Mouse (Mus musculus): Measurements from ENCODE around the gene Gm27179. TPM values are rescaled to one million over a fixed set of nuclear protein-coding genes. Genes with fewer than 3 reads are reported as not detected.
"Not testable (repeated sequence)": the region's sequence is repeated elsewhere in the genome, so short reads cannot be mapped to it uniquely, and the experiment has no call there.

Gm27179 gene
- not detected for total RNA-seq (2022)

DNA sequence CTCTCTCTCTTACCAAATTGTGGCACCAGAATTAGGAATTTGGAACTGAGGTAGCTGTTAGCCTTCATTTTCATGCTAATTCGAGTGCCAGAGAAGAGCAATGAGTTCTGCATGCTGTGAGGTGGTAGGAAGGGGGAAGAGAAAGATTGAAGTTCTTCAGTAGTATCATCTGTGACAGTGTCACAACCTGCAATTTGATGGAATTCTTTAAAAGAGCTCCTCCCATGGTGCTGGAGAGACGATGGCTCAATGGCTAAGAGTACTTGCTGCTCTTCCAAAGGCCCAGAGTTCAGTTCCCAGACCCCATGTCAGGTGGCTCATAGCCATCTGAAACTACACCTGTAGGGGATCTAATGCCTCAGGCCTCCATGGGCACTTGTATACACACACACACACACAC, at the start of gene Gm27179:
Gene Gm27179, minus strand, starts transcription at position 101 of the 400 bp plus-strand sequence.
- DNase-seq (ENCODE audit: low spot score in 2 of 2), result not testable (repeated sequence)

GRCm38 (mm10) chr14:69557550-69557949, 45.2 kb upstream of the Gm27179 start:
- not testable (repeated sequence) for DNase-seq (ENCODE audit: low spot score in 2 of 2)

GRCm38 (mm10) chr14:69556820-69557219, 44.5 kb upstream of the Gm27179 start:
- not testable (repeated sequence) for DNase-seq (ENCODE audit: low spot score in 2 of 2)

- DNase-seq (ENCODE audit: low spot score in 2 of 2), result not testable (repeated sequence)
Observed at GRCm38 (mm10) chr14:69555110-69555831, 42.9 kb upstream of the Gm27179 start, which contains the start of gene Entpd4b. Gene Entpd4b (plus strand): TSS chr14:69555424.

- DNase-seq (ENCODE audit: low spot score in 2 of 2), result not testable (repeated sequence)
Observed at GRCm38 (mm10) chr14:69547310-69547709, 35.0 kb upstream of the Gm27179 start.

GRCm38 (mm10) chr14:69545052-69545451, 32.7 kb upstream of the Gm27179 start:
- DNase-seq (ENCODE audit: low spot score in 2 of 2), result not testable (repeated sequence)

DNA sequence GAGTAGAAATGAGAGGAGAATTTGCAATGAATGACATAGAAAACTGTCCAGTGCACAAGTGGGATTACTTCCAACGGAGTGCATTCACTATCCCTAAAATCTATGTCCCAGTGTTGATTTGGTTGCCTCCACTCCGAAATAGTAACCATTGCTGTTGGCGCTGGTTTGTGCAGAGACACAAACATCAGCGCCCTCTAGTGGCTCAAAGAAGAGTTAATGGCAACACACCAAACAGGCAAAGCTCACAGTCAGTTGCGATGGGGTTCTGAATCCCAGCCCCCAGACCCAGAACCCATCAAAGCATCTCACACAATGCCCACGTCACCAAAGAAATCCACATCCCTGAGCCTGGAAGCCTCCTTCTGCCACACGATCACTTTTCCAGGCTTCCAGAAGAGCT, 31.7 kb upstream of the Gm27179 start:
- DNase-seq (ENCODE audit: low spot score in 2 of 2), result not testable (repeated sequence)

DNA sequence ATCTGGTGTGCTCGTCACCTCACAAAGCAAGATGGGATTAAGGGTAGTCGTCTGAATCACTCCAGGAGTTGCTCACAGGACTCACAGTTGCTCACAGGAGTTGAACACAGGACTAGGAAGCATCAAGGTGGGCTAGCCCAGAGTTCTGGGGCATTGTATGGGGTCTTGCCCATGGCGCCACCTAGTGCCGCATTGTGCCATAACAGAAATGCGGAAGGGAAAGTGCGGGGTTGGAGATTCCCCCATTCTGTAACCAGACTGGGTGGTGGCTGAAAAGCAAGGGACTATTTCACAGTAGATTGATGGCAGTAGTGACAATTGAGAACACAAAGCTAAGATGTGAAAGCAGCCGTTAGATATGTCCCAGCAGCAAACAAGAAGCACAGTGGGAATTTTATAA, 30.3 kb upstream of the Gm27179 start:
- not testable (repeated sequence) for DNase-seq (ENCODE audit: low spot score in 2 of 2)

DNA sequence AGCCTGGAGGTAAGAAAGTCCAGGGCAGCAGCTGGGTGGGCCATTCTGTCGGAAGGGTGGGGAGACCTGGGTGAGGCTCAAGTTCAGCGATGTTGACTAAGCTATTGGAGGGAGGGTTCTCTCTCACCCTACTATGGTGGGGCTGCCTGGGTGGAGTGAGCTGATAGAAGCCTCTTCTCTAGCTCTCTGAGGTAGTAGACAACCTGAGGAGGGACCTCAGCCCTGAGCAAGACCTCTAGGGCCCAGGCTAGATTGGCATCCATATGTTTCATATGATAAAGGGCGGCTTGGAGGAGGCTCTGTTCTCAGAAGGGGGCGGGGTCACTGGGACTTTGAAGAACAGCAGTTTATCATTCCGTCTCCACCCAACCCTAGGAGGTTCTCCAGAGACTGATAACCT, 27.8 kb upstream of the Gm27179 start:
- DNase-seq (ENCODE audit: low spot score in 2 of 2), result not testable (repeated sequence)

DNA sequence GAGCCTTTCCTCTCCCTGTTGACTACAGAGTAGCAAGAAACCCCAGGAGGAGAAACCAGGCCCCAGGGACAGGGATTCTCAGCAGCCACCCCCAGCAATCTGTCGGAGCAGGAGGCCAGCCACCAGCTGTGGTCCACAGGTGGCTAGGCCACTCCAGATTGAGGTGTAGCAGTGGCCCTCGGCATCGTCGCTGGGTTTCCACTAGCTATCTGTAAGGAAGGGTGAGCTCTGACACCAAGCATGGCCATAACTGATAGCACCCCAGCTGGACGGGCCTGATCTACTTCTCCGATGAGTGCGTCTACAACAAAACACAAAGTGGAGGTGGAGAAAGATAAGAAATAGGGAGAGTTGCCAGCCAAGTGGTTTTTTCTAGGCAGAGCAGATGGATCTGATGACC, 24.2 kb upstream of the Gm27179 start:
- DNase-seq (ENCODE audit: low spot score in 2 of 2), result not testable (repeated sequence)

DNA sequence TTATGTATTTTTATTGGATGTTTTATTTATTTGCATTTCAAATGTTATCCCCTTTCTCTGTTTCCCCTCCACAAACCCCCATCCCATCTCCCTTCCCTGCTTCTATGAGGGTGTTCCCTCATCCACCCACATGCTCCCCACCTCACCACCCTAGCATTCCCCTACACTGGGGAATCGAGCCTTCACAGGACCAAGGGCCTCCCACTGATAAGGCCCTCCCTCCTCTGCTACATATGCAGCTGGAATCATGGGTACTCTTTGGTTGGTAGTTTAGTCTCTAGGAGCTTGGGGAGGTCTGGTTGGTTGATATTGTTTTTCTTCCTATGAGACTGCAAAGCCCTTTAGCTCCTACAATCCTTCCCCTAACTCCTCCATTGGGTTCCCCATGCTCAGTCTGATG, 13.9 kb upstream of the Gm27179 start:
- DNase-seq (ENCODE audit: low spot score in 2 of 2), result not testable (repeated sequence)

DNA sequence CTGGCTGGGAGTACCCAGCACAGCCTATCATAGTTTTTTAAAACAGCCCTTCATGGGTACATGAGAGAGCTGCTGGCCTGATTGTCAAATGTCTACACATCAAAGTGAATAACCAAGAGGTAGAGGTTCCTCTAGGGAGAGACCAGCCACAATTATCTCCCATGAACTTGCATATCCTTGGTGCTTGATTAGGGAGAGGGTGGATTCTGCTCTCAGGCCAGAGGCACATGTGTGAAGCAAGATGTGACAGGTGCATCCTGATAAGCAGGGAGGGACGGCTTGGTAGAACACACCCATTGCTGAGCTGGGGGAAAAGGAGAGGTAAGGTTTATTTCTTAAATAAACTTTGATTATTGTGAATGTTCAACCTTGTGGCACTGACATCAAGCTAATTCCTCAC, 10.7 kb upstream of the Gm27179 start:
- not testable (repeated sequence) for DNase-seq (ENCODE audit: low spot score in 2 of 2)

DNA sequence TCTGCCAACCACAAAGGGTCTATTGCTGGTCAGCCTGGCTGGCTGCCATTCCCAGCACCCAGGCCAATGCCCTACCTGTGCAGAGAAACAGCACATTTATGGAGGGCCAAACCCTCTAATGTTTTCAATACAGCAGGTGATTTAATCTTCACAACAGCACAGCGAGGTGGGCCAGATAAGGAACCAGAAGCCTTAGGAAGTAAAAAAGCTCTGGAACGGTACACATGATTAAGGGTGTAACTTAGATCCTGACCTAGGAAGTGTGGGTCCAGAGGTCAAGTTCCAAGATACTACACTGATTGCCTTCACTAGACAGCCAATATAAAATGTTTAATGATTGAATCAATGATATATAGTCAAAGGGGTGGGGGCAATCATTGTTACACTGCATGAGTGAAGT, 8.5 kb upstream of the Gm27179 start:
- not testable (repeated sequence) for DNase-seq (ENCODE audit: low spot score in 2 of 2)

DNA sequence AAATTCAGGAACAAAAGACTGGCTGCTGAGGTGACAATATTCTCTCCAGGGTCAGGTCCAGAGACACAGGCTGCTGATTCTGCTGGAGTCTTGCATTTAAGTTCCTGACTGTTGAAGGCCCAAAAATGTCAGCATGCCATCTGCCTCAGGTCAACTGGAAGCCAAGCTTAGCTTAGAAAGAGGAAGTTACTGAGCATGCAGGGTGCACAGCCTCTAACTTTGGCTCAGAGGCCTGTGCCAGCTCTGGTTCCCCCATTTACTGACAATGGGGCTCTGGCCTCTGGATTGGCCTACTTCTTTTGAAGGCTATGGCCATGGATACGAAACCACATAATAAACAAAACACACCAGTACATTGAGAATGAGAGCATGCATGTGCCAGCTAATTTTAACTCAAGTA, 5.3 kb downstream of the Gm27179 start:
- DNase-seq (ENCODE audit: low spot score in 2 of 2), result not testable (repeated sequence)

DNA sequence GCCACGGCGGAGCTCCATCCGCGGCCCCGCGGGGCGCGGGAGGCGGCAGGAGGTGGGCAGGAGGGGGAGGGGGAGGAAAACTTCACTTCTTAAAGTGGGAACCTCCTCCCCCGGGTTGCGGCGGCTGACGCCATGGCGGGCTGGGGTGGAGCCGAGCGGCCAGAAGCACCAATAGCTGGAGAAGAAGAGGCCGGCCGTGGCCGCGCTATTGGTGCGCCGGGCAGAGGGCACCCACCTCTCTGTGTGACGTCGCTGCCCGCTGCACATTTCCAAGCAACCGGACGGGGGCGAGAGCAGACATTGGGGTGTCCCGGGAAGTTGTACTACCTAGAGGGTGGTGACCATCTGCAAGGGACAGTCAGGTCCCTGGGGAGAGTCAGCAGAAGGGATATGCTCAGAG, 9.2 kb downstream of the Gm27179 start, which contains the start of gene Gm16867:
Gene Gm16867, minus strand, starts transcription at position 189 of the 400 bp plus-strand sequence.
- DNase-seq (ENCODE audit: low spot score in 2 of 2), result not testable (repeated sequence)

GRCm38 (mm10) chr14:69502440-69503150, 9.8 kb downstream of the Gm27179 start:
- not testable (repeated sequence) for DNase-seq (ENCODE audit: low spot score in 2 of 2)

- DNase-seq (ENCODE audit: low spot score in 2 of 2), result not testable (repeated sequence)
Observed at GRCm38 (mm10) chr14:69496259-69496658, 16.1 kb downstream of the Gm27179 start.

GRCm38 (mm10) chr14:69494946-69495345, 17.4 kb downstream of the Gm27179 start:
- DNase-seq (ENCODE audit: low spot score in 2 of 2), result not testable (repeated sequence)

GRCm38 (mm10) chr14:69494522-69494921, 17.8 kb downstream of the Gm27179 start:
- DNase-seq (ENCODE audit: low spot score in 2 of 2), result not testable (repeated sequence)

DNA sequence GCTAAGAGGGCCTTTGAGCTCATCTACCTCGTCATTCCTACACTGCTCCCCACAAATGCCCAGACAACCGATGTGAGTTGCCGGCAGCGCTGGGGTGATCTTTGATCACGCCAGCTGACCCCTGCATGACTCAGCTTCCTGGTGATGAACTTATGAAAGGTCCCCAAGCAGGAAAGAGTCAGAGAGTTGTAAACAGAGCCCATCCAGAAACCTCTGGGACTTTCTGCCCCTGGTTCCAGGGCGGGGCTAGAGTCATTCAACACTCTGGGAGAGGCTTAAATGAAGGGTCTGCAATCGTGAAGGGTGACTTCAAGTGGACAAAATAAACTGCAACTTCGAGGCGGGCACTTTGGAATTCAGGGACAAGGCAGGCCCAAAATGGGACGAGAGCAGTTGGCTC, 24.3 kb downstream of the Gm27179 start:
- not testable (repeated sequence) for DNase-seq (ENCODE audit: low spot score in 2 of 2)

DNA sequence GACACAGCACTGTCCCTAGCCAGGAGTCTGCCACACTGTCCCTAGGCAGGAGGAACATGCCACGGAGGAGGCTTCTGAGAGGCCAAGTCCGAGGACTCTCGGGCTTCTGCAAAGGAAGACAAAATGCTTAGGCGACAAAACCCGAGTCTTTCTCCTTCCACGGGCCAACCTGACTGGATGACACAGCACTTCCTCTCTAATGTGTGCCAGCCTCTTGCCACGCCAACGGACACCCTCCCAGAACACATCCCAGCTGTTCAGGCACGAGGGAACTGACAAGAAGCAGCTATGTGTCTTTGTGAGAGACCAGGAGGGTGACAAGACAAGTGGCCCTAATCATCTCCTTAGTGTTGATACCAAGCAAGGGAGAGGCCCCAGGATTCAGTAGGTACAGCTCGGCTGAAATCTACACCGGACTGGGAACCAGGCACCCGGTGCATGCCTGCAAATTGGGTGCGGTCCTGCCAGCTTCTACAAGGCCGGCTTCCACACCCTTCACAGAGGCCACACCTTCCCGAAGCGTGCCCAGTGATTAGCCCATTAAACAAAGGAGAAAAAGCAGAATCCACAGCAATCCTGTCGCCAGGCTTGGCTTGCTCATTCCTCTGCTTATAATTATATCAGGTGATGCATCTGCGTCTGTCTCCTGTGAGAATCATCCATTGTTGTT, 26.7 kb downstream of the Gm27179 start:
- not testable (repeated sequence) for DNase-seq (ENCODE audit: low spot score in 2 of 2)

All from gastrocnemius, adult 8-10 months (tissue).